Mouse (Mus musculus) liver, embryonic 18 days (tissue): ENCODE results near the gene Tcaim. TPM values are rescaled to one million over a fixed set of nuclear protein-coding genes. Genes with fewer than 3 reads are reported as not detected.

ENCODE experiments used
- polyA plus RNA-seq: library from polyadenylated mRNA; depleted of rRNA; stranded (reverse); fragments of >200 nt; gene quantifications from 2 replicates; pipeline ENCODE4 v1.2.3, GENCODE M21; 2012; rRNA removed

The Tcaim gene
- polyA plus RNA-seq: 2.2 and 2.3 TPM in 2 replicates

DNA sequence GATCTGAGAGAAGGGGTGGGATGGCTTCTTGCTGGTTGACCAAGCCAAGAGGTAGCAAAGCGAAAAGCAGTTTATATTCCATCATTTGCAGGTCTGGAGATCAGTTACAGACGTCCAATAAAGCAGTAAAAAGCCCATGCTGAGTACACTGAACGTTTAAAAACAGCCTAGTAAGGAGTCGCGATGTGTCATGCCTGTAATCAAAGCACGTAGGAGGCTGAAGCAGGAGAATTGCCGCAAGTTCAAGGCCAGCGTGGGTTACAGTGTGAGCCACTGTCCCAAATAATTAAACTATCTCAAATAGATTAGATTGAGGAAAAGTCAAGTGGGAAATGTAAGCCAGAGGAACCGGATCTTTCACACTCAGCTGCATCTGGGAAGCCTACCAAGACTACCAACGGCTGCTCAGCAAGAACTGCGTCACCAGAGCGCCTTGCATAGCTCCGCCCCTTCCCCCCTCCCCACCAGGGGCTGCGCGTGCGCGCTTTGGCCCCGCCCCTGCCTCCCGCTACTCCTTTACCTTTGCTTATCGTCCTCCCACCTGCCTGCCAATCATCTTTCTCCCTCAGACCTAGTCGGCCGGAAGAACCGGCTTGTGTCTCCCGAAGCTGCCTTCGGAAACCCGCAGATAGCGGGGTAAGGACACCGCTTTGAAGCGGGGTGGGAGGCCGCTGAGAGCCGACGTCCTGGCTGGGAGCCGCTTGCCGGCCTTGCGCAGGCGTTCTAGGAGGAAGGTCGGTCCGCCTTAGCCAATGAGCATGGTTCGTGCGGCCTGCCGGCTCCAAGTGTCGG lies at the start of gene Tcaim:
Tcaim (plus strand) TSS at position 487 of the 792 bp plus-strand sequence.

DNA sequence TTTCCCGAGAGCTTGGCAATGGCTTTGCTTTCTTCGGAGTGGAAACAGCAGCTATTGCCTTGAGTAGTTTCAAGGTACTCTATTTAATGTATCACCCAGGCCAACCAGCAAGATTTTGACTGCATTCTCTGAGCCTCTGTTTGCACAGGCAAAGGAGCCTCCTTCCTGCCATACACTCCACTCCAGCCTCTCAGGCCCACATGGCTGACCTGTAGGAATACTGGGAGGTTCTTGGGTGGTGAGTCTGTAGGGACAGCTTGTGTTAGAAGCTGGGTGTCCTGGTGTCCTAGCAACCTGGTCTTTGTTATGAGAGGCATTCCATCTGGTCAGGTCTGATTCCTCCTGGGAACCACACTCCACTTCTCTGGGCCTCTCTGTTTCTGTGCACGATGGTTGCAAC lies 38.4 kb downstream of the Tcaim start, which contains the start of gene Gm35549:
Gm35549 (minus strand) TSS at position 276 of the 400 bp plus-strand sequence.

DNA sequence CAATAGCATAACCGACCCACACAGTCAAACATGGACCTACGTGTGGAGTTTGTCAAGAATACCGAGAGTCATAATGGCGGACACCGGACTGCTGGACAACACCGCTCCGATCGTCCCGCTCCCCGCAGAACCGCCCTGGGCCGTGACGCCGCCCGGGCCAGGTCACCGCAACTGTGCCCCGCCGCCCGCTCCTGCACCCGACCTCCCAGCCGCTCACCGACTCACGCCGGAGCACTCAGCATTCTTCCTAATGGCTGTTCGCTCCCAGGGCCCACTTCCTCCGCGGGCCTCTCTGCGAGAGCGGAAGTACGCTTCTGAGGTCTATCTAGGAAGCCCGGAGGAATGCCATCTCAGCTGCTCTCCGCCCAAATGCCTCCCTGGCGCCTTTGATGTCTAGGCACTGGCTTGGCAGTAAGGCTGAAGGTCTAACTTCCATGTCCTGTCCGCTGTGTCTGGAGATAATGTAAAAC lies 60.4 kb downstream of the Tcaim start, which contains the start of gene Zfp445:
Zfp445 (minus strand) TSS at position 310 of the 470 bp plus-strand sequence.

DNA sequence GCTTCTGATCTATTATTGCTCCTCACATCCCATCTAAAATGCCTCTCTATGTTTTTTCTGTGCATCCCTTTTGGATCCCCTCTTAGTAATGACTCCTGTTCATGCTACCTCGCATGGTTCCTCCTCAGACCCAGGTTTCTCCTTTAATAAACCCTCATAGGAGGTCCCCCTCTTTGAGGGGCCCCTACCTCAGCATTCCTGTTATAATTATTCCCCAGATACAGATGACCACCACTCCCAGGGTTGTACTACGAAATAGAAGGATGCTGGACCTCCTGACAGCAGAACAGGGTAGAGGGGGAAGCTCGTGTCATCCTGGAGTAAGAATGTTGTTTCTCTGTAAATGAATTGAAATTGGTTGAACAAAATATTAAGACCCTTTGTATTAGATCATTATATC lies 80.0 kb downstream of the Tcaim start, which contains the start of gene Zkscan7:
Zkscan7 (plus strand) TSS at position 301 of the 400 bp plus-strand sequence.

Other genes with a start within 250 kb of the Tcaim start
- not detected in 2 replicates for gene Topaz1, start 58.2 kb upstream of the Tcaim start, polyA plus RNA-seq
- gene Gm35549, start 38.5 kb downstream of the Tcaim start, polyA plus RNA-seq: not detected in 2 replicates
- gene Zfp445, start 60.5 kb downstream of the Tcaim start, polyA plus RNA-seq: 20.0 and 20.1 TPM in 2 replicates
- 2.5 and 2.7 TPM in 2 replicates for gene Zkscan7, start 80.1 kb downstream of the Tcaim start, polyA plus RNA-seq
- 1.3 and 1.4 TPM in 2 replicates for gene Zfp105, start 117.5 kb downstream of the Tcaim start, polyA plus RNA-seq
- gene 1110059G10Rik, start 145.5 kb downstream of the Tcaim start, polyA plus RNA-seq: 7.7 and 8.6 TPM in 2 replicates
- 19.3 and 22.8 TPM in 2 replicates for gene Kif15, start 145.5 kb downstream of the Tcaim start, polyA plus RNA-seq
- 5.1 and 5.4 TPM in 2 replicates for gene Tmem42, start 215.8 kb downstream of the Tcaim start, polyA plus RNA-seq
- gene Tgm4, start 229.2 kb downstream of the Tcaim start, polyA plus RNA-seq: 0.08 and 0.09 TPM in 2 replicates